Mouse (Mus musculus) lung, postnatal 0 days (tissue): ENCODE measurements around the gene Rps15a.

Experiments
- CTCF ChIP-seq: IDR thresholded peaks from 2 replicates; pipeline ENCODE4 v1.5.1; 2016; ENCODE audit warnings: antibody characterized with exemption, mild to moderate bottlenecking
- EP300 ChIP-seq: IDR thresholded peaks from 2 replicates; pipeline ENCODE4 v1.6.1; 2016; ENCODE audit warnings: antibody characterized with exemption, mild to moderate bottlenecking, control low read depth

GRCm38 (mm10) chr7:118079097-118079496, 36.9 kb downstream of the Rps15a start:
- peak; percentile 29 for TF ChIP-seq CTCF
- TF ChIP-seq EP300, result no peak
